Mouse (Mus musculus) heart, postnatal 0 days (tissue): ENCODE data around the gene Ift80. TPM values are rescaled to one million over a fixed set of nuclear protein-coding genes. Genes with fewer than 3 reads are reported as not detected.

ENCODE experiments used
- ATAC-seq: fragments of 200-750 bp; cut with Nextera tagmentation; 2 replicates; pipeline ENCODE4 v1.8.0; 2017; ENCODE audit warnings: low read depth, moderate number of reproducible peaks, moderate library complexity; ENCODE audit not compliant: insufficient read depth
- DNase-seq: peaks from one replicate; pipeline ENCODE4 v3.0.0-alpha.2; 2016; ENCODE audit warnings: low spot score
- H3K27ac ChIP-seq: fragments of 300-500 bp; sonication (generic); 2 replicates; pipeline ENCODE4 v1.5.1; 2014; ENCODE audit warnings: low read depth, mild to moderate bottlenecking
- H3K27me3 ChIP-seq: fragments of 300-500 bp; sonication (generic); 2 replicates; pipeline ENCODE4 v1.6.1; 2014; ENCODE audit warnings: low read length, mixed read lengths; ENCODE audit not compliant: control insufficient read depth, insufficient read depth
- H3K36me3 ChIP-seq: fragments of 300-500 bp; sonication (generic); replicated peaks from 2 replicates; pipeline ENCODE4 v1.6.1; 2014; ENCODE audit warnings: low read length, mixed read lengths; ENCODE audit not compliant: control insufficient read depth, insufficient read depth
- H3K4me1 ChIP-seq: fragments of 300-500 bp; sonication (generic); 2 replicates; pipeline ENCODE4 v1.6.1; 2014; ENCODE audit warnings: antibody characterized with exemption; ENCODE audit not compliant: control insufficient read depth, insufficient read depth
- H3K4me2 ChIP-seq: fragments of 300-500 bp; sonication (generic); 2 replicates; pipeline ENCODE4 v1.6.1; 2014; ENCODE audit warnings: low read depth, mild to moderate bottlenecking, low read length, moderate library complexity
- H3K4me3 ChIP-seq: fragments of 300-500 bp; sonication (generic); 2 replicates; pipeline ENCODE4 v1.5.1; 2014; ENCODE audit warnings: low read depth, low read length
- H3K9ac ChIP-seq: fragments of 300-500 bp; sonication (generic); replicated peaks from 2 replicates; pipeline ENCODE4 v1.6.1; 2014; ENCODE audit warnings: low read depth, low read length, mixed read lengths
- H3K9me3 ChIP-seq: fragments of 300-500 bp; sonication (generic); replicated peaks from 2 replicates; pipeline ENCODE4 v1.6.1; 2016; ENCODE audit warnings: low read length; ENCODE audit not compliant: control insufficient read depth
- CTCF ChIP-seq: IDR thresholded peaks from 2 replicates; pipeline ENCODE4 v1.5.1; 2016; ENCODE audit warnings: antibody characterized with exemption, control low read depth, low read depth
- EP300 ChIP-seq: IDR thresholded peaks from 2 replicates; pipeline ENCODE4 v1.6.1; 2016; ENCODE audit warnings: antibody characterized with exemption, low read depth
- WGBS: fragments of 180-500 bp; shearing (Covaris S2); extraction: QIAGEN DNeasy Blood & Tissue Kit; methylation state at CpG from one replicate; pipeline ENCODE4 v1.1.7; 2014; 5-methylcytosine and 5-hydroxymethylcytosine counted together
- polyA plus RNA-seq: library from polyadenylated mRNA; unstranded; fragments of >200 nt; fragmentation: Nextera tagmentation; extraction: Ambion mirVana; gene quantifications from 2 replicates; pipeline ENCODE4 v1.2.1, GENCODE M21; 2015
- total RNA-seq: library from RNA; depleted of rRNA; stranded (reverse); fragments of >200 nt; gene quantifications from 2 replicates; pipeline ENCODE4 v1.2.3, GENCODE M21; 2014; ENCODE audit warnings: low replicate concordance

The Ift80 gene
- total and polyA plus RNA-seq, 2 experiments from 2014 or later = 2.8 to 3.2 TPM

- no peak for TF ChIP-seq CTCF
- TF ChIP-seq EP300 = no peak
- Histone ChIP-seq H3K9me3 (no peaks in the 10 kb centered on the region), H3K4me1 (no peaks in the 10 kb centered on the region), H3K27me3 (no peaks in the 10 kb centered on the region), H3K9ac (no peak overlapping the region), H3K4me3 (no peak overlapping the region), H3K27ac (no peak overlapping the region), H3K36me3 (peaks cover 20% of the 10 kb centered on the region), H3K4me2 (no peak overlapping the region)
- ATAC-seq (no peak), DNase-seq (no peak)
- WGBS = 74% methylated on average over 2 of the region's 2 CpGs
Measured at GRCm38 (mm10) chr3:68986550-68986949, 17.8 kb downstream of the Ift80 start.

GRCm38 (mm10) chr3:68980898-68981297 lies 23.5 kb downstream of the Ift80 start:
- Histone ChIP-seq H3K4me2 (no peak overlapping the region), H3K27me3 (no peaks in the 10 kb centered on the region), H3K4me3 (no peak overlapping the region), H3K27ac (peak overlapping the region; percentile 1; the same call in 1 of the 2 replicates), H3K4me1 (peaks cover 9% of the 10 kb centered on the region), H3K9me3 (no peaks in the 10 kb centered on the region), H3K36me3 (peaks cover 7% of the 10 kb centered on the region; the same call in 1 of the 2 replicates), H3K9ac (no peak overlapping the region)
- 41% methylated on average over 9 of the region's 9 CpGs for WGBS
- ATAC-seq (peak; percentile 36; the same call in 1 of the 2 replicates), DNase-seq (no peak)
- TF ChIP-seq EP300 (no peak), CTCF (no peak)

GRCm38 (mm10) chr3:68979187-68979586 lies 25.2 kb downstream of the Ift80 start:
- no peaks in the 10 kb centered on the region for H3K36me3 ChIP-seq
- no peak overlapping the region for H3K27ac ChIP-seq
- H3K4me2 ChIP-seq = no peak overlapping the region
- peaks cover 12% of the 10 kb centered on the region for H3K4me1 ChIP-seq
- H3K27me3 ChIP-seq = no peaks in the 10 kb centered on the region
- no peak overlapping the region for H3K4me3 ChIP-seq
- TF ChIP-seq EP300 = no peak
- H3K9ac ChIP-seq = no peak overlapping the region
- DNase-seq (no peak), ATAC-seq (no peak)
- H3K9me3 ChIP-seq = no peaks in the 10 kb centered on the region
- WGBS = 43% methylated on average over 10 of the region's 10 CpGs

- Histone ChIP-seq H3K27me3 (no peaks in the 10 kb centered on the region), H3K4me1 (peaks cover 12% of the 10 kb centered on the region), H3K9ac (no peak overlapping the region), H3K9me3 (no peaks in the 10 kb centered on the region), H3K4me2 (no peak overlapping the region), H3K36me3 (no peaks in the 10 kb centered on the region), H3K4me3 (no peak overlapping the region), H3K27ac (no peak overlapping the region)
- 42% methylated on average over 4 of the region's 4 CpGs for WGBS
- ATAC-seq (peak; percentile 41; the same call in 1 of the 2 replicates), DNase-seq (no peak)
- no peak for TF ChIP-seq EP300
- no peak for TF ChIP-seq CTCF
Measured at GRCm38 (mm10) chr3:68977696-68978095, 26.7 kb downstream of the Ift80 start.

DNA sequence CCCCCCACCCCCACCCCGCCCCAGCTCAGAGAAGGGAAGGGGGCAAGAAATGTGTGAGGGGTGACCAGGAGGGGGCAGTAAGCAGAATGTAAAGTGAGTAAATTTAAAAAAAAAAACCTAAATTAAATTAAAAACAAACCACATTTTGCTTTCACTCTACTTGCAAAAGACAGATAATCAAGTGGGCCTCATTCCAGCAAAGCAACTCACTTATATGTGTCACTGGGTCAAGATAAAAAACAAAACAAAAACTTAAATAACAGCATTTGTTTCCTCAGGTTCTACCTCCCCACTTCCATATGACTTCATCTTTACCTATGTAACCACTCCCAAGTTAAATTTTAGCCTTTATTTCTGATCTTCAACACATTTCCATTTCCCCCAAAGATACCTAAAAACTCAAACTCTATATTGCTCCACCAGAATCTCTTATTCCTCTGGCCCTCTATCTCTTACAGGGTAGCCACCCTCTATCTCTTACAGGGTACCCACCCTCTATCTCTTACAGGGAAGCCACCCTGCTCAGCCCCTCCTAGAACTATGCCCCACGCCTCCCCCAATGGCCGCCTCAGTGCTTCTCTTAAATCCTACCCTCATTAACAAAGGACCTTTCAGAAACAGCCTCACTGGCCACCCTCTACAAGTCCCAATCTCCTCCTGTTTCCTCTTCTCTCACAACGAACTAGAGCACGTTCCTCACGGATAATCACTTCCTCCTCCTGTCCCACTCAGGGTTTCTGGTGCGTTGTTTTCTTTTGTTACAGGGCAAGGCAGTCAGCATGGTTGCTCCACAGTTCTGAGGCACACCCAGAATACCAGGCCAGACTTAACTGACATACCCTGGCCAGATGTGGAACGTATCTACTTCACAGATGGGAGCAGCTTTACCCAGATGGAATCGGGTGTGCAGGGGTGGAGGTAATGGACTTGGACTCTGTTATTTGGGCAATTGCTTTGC lies 28.6 kb downstream of the Ift80 start:
- H3K4me1 ChIP-seq = peaks cover 12% of the 10 kb centered on the region
- no peak for ATAC-seq
- H3K4me3 ChIP-seq = no peak overlapping the region
- H3K9ac ChIP-seq = no peak overlapping the region
- no peaks in the 10 kb centered on the region; the same call in 1 of the 2 replicates for H3K36me3 ChIP-seq
- no peaks in the 10 kb centered on the region for H3K27me3 ChIP-seq
- peak overlapping the region; percentile 61; the same call in 1 of the 2 replicates for H3K27ac ChIP-seq
- 67% methylated on average over 9 of the region's 9 CpGs for WGBS
- no peaks in the 10 kb centered on the region for H3K9me3 ChIP-seq
- TF ChIP-seq EP300 (no peak), CTCF (no peak)
- no peak overlapping the region for H3K4me2 ChIP-seq
- peak; percentile 21 for DNase-seq
